Mouse (Mus musculus): Measurements from ENCODE around the gene Nmb. TPM values are rescaled to one million over a fixed set of nuclear protein-coding genes. Genes with fewer than 3 reads are reported as not detected.

The Nmb gene
- polyA plus RNA-seq, 1 experiment from 2014 or later, result 6.5 TPM

- no peak overlapping the region for H3K27ac ChIP-seq
- no peaks in the 10 kb centered on the region for H3K9me3 ChIP-seq
- no peak overlapping the region for H3K4me3 ChIP-seq
- no peaks in the 10 kb centered on the region for H3K4me1 ChIP-seq
- WGBS, result 83% methylated on average over 5 of the region's 5 CpGs
- H3K9ac ChIP-seq, result no peak overlapping the region
- H3K4me2 ChIP-seq (replicated peaks), result no peak overlapping the region
- peaks cover 70% of the 10 kb centered on the region for H3K36me3 ChIP-seq
- ATAC-seq (ENCODE audit: low FRiP score, low read depth), result no peak
- H3K27me3 ChIP-seq, result no peaks in the 10 kb centered on the region
Measured at GRCm38 (mm10) chr7:80919647-80920008, 14.8 kb upstream of the Nmb start.

DNA sequence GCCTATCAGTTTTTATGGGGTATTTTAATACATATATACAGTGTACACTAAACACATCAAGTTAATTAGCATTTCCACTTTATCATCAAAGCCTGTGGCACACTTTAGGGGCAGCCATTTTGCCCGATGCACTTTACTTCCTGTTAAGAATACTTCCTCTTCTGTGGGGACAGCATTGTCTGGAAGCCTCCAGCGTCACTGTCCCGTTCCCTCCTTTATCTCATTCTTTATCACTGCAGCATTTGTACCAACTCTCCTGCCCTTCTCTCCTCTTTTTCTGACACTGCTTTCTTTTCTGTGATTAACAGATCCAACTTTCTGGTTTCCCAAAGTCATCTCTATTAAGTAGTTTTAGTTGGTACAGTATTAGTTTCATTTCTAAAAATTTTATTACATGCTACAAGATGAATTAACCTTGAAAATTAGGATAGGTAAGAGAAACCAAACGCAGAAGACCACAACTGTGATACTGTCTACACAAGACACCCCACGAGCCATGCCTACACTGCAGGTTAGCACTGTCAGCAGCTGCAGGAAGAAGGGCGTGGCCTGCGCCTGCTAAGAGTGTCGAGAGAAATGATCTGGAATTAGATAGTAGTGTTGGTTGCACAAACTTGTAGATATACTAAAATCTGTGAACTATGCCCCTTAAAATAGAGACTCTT, 14.2 kb upstream of the Nmb start:
- WGBS, result 78% methylated on average over 8 of the region's 8 CpGs
- H3K4me1 ChIP-seq, result no peaks in the 10 kb centered on the region
- H3K27me3 ChIP-seq, result no peaks in the 10 kb centered on the region
- H3K4me3 ChIP-seq, result no peak overlapping the region
- no peak overlapping the region for H3K4me2 ChIP-seq (replicated peaks)
- no peak overlapping the region for H3K27ac ChIP-seq
- H3K36me3 ChIP-seq, result peaks cover 74% of the 10 kb centered on the region
- no peak overlapping the region for H3K9ac ChIP-seq
- no peak for ATAC-seq (ENCODE audit: low FRiP score, low read depth)
- no peaks in the 10 kb centered on the region for H3K9me3 ChIP-seq

- ATAC-seq (ENCODE audit: low FRiP score, low read depth), result no peak
- 71% methylated on average over 4 of the region's 4 CpGs for WGBS
- peaks cover 83% of the 10 kb centered on the region for H3K36me3 ChIP-seq
Measured at GRCm38 (mm10) chr7:80917916-80918465, 13.1 kb upstream of the Nmb start.

GRCm38 (mm10) chr7:80912496-80912895, 7.6 kb upstream of the Nmb start:
- H3K27ac ChIP-seq, result no peak overlapping the region
- H3K4me2 ChIP-seq (replicated peaks), result no peak overlapping the region
- H3K9me3 ChIP-seq, result no peaks in the 10 kb centered on the region
- no peak for ATAC-seq (ENCODE audit: low FRiP score, low read depth)
- no peak overlapping the region for H3K4me3 ChIP-seq
- H3K36me3 ChIP-seq, result peaks cover 89% of the 10 kb centered on the region
- H3K4me1 ChIP-seq, result no peaks in the 10 kb centered on the region
- H3K9ac ChIP-seq, result no peak overlapping the region
- no peaks in the 10 kb centered on the region for H3K27me3 ChIP-seq
- 76% methylated on average over 8 of the region's 8 CpGs for WGBS

More at GRCm38 (mm10) chr7:80917916-80918465, 13.1 kb upstream of the Nmb start:
- Histone ChIP-seq H3K4me3 (no peak overlapping the region), H3K4me2 (replicated peaks) (no peak overlapping the region), H3K27me3 (no peaks in the 10 kb centered on the region), H3K9me3 (no peaks in the 10 kb centered on the region), H3K4me1 (no peaks in the 10 kb centered on the region), H3K9ac (no peak overlapping the region), H3K27ac (no peak overlapping the region)

- no peak for ATAC-seq (ENCODE audit: low FRiP score, low read depth)
- 75% methylated on average over 7 of the region's 7 CpGs for WGBS
- no peak overlapping the region for H3K4me3 ChIP-seq
Measured at GRCm38 (mm10) chr7:80911053-80911452, 6.2 kb upstream of the Nmb start.

GRCm38 (mm10) chr7:80903625-80904422, 1.1 kb downstream of the Nmb start:
- WGBS, result 87% methylated on average over 11 of the region's 11 CpGs
- peaks cover 32% of the 10 kb centered on the region for H3K4me1 ChIP-seq
- no peak overlapping the region for H3K27ac ChIP-seq
- peak overlapping the region; percentile 51 for H3K4me3 ChIP-seq
- peak overlapping the region; percentile 91 for H3K4me2 ChIP-seq (replicated peaks)
- H3K9me3 ChIP-seq, result no peaks in the 10 kb centered on the region
- no peaks in the 10 kb centered on the region for H3K27me3 ChIP-seq
- ATAC-seq (ENCODE audit: low FRiP score, low read depth), result no peak
- peaks cover 26% of the 10 kb centered on the region for H3K36me3 ChIP-seq
- peak overlapping the region; percentile 73; the same call in 1 of the 2 replicates for H3K9ac ChIP-seq

More at GRCm38 (mm10) chr7:80911053-80911452, 6.2 kb upstream of the Nmb start:
- no peaks in the 10 kb centered on the region for H3K4me1 ChIP-seq
- no peak overlapping the region for H3K27ac ChIP-seq
- H3K27me3 ChIP-seq, result no peaks in the 10 kb centered on the region
- peaks cover 86% of the 10 kb centered on the region for H3K36me3 ChIP-seq
- no peak overlapping the region for H3K4me2 ChIP-seq (replicated peaks)
- no peak overlapping the region for H3K9ac ChIP-seq
- no peaks in the 10 kb centered on the region for H3K9me3 ChIP-seq

GRCm38 (mm10) chr7:80901541-80902274, 3.2 kb downstream of the Nmb start:
- Histone ChIP-seq H3K27ac (peak overlapping the region; percentile 56), H3K36me3 (peaks cover 29% of the 10 kb centered on the region), H3K4me3 (peak overlapping the region; percentile 72), H3K27me3 (no peaks in the 10 kb centered on the region), H3K9ac (peak overlapping the region; percentile 75), H3K4me1 (peaks cover 32% of the 10 kb centered on the region), H3K9me3 (no peaks in the 10 kb centered on the region), H3K4me2 (replicated peaks) (peak overlapping the region; percentile 94)
- WGBS, result 32% methylated on average over 15 of the region's 15 CpGs
- no peak for ATAC-seq (ENCODE audit: low FRiP score, low read depth)

DNA sequence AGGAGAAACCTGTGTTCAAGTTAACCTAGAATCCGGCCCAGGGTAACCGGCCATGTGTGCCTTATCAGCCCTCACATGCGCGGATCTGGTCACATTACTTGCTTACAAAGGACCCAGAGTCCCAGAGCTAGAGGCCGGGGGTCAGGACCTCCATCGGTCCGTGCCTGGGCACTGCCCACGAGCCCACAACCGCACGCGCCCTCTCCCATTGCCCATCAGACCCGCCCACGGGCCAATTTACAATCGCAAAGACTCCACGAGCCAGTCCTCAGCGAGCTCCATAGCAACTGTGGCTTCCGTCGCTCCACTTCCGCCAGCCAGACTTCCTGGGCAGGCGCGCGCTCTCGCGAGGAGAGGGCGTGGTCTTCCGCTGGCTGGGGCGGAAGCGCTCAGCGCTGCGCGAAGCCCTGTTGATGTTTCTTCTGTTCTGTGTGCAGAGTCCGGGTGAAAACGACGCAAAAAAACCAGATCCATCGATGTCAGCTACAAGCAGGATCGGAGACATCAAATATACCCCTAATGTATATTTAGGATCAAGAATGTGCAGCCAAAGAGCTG, 3.9 kb downstream of the Nmb start, which contains the start of gene Wdr73:
Gene Wdr73, minus strand, starts transcription at position 326 of the 558 bp plus-strand sequence.
- Histone ChIP-seq H3K9ac (peak within 1 kb of the TSS; percentile 75), H3K4me3 (peak within 1 kb of the TSS; percentile 72), H3K4me2 (replicated peaks) (peak within 1 kb of the TSS; percentile 94), H3K4me1 (peaks cover 32% of the 10 kb centered on the region), H3K27ac (peak within 1 kb of the TSS; percentile 56), H3K9me3 (no peaks in the 10 kb centered on the region), H3K27me3 (no peaks in the 10 kb centered on the region), H3K36me3 (peaks cover 31% of the 10 kb centered on the region)
- under 1% methylated on average over 36 of the region's 36 CpGs for WGBS
- ATAC-seq (ENCODE audit: low FRiP score, low read depth), result peak; percentile 93

DNA sequence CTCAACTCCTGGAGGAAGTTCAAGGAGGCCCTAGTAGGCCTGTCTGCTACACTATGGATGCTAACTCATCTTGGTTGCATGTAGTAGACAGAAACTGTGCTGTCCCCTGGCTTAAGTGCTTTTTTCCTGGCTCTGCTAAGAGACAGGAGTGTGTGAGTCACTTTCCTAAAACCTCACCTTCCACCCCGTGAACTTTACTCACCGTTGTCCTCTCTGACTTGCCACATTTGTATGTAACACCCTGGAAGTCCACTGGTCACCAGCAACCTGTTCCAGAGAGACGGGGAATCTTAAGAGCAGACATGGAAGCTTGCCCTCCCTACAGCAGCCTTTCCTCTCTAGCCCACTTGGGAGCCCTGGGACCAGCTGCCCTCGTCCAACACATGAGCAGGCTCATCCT, 7.2 kb downstream of the Nmb start:
- H3K4me2 ChIP-seq (replicated peaks), result no peak overlapping the region
- H3K4me1 ChIP-seq, result peaks cover 19% of the 10 kb centered on the region
- H3K4me3 ChIP-seq, result no peak overlapping the region
- no peak overlapping the region for H3K9ac ChIP-seq
- 87% methylated on average over 4 of the region's 4 CpGs for WGBS
- no peak for ATAC-seq (ENCODE audit: low FRiP score, low read depth)
- H3K27me3 ChIP-seq, result no peaks in the 10 kb centered on the region
- no peak overlapping the region for H3K27ac ChIP-seq
- no peaks in the 10 kb centered on the region for H3K9me3 ChIP-seq
- peaks cover 51% of the 10 kb centered on the region for H3K36me3 ChIP-seq

DNA sequence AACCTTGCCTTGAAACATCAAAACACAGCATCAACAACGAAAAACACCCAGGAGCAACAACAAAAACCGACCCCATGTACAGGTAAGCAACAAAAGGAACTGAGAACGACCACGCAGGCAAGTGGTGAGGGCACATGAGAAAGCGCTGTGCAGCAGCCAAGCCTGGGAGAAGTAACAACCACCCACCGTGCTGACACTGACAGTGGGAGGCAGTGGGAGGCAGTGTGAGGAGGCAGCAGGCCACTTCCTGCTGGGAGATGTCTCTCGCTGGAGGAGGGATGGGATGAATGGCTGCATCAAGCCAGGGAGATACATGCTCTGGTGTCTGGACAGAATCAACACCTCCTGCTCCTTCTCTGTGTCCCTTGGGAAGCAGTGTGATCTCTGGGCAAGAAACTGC, 7.7 kb downstream of the Nmb start:
- Histone ChIP-seq H3K27me3 (no peaks in the 10 kb centered on the region), H3K27ac (no peak overlapping the region), H3K4me1 (peaks cover 17% of the 10 kb centered on the region), H3K36me3 (peaks cover 57% of the 10 kb centered on the region), H3K9ac (no peak overlapping the region), H3K4me2 (replicated peaks) (no peak overlapping the region), H3K4me3 (no peak overlapping the region), H3K9me3 (no peaks in the 10 kb centered on the region)
- ATAC-seq (ENCODE audit: low FRiP score, low read depth), result no peak
- WGBS, result 91% methylated on average over 7 of the region's 7 CpGs

DNA sequence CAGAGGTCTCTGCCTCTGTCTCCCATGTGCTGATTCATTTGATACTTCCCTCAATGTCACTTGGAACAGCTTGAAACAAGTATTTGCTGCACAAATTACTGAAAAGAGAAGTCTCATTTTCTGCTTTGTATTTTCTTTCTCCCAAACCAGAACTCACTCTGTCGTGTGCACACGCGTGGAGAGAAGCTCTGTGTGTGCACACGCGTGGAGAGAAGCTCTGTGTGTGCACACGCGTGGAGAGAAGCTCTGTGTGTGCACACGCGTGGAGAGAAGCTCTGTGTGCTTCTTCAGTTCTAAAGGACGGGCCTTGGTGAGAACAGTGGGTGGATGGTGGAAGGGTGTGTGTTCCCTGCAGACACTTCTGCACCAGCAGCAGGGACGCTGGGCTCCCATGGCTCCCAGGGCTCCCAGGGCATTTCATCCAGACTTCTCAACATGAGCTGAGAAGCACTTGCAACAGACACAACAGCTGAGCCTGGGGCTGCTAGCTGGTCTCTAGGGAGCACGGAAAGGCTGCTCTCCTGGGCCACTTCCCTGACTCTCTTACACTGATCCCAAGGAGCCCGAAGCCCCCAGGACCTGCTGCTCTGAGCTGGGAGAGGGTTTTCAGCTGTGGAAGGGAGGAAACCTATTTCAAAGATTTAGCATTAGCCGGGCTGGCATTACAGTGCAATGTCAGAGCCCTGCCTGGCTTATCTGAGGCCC, 9.9 kb downstream of the Nmb start:
- no peak overlapping the region for H3K4me2 ChIP-seq (replicated peaks)
- no peaks in the 10 kb centered on the region for H3K27me3 ChIP-seq
- H3K4me1 ChIP-seq, result peaks cover 4% of the 10 kb centered on the region; the same call in 1 of the 2 replicates
- H3K9me3 ChIP-seq, result no peaks in the 10 kb centered on the region
- 93% methylated on average over 14 of the region's 14 CpGs for WGBS
- no peak overlapping the region for H3K27ac ChIP-seq
- H3K4me3 ChIP-seq, result no peak overlapping the region
- ATAC-seq (ENCODE audit: low FRiP score, low read depth), result no peak
- no peak overlapping the region; the same call in 1 of the 2 replicates for H3K9ac ChIP-seq
- peaks cover 73% of the 10 kb centered on the region for H3K36me3 ChIP-seq

Data from limb, embryonic 13.5 days (tissue).